Mouse (Mus musculus) neural tube, embryonic 11.5 days (tissue): ENCODE results near the gene Hemgn. TPM values are rescaled to one million over a fixed set of nuclear protein-coding genes. Genes with fewer than 3 reads are reported as not detected.

Source experiments
- ATAC-seq: fragments of 200-750 bp; cut with Nextera tagmentation; 2 replicates; pipeline ENCODE4 v1.8.0; 2017; ENCODE audit warnings: moderate number of reproducible peaks, mild to moderate bottlenecking, moderate TSS enrichment, moderate library complexity; ENCODE audit not compliant: insufficient read depth, low FRiP score, low TSS enrichment
- DNase-seq: peaks from one replicate; pipeline ENCODE4 v3.0.0-alpha.2; 2015; ENCODE audit warnings: low spot score
- H3K27ac ChIP-seq: fragments of 300-500 bp; sonication (generic); 2 replicates; pipeline ENCODE4 v1.5.1; 2014; ENCODE audit warnings: low read depth, mild to moderate bottlenecking, low read length
- H3K27me3 ChIP-seq: fragments of 300-500 bp; sonication (generic); 2 replicates; pipeline ENCODE4 v1.6.1; 2014; ENCODE audit warnings: mild to moderate bottlenecking, low read length, mixed read lengths; ENCODE audit not compliant: control insufficient read depth, insufficient read depth
- H3K36me3 ChIP-seq: fragments of 300-500 bp; sonication (generic); 2 replicates; pipeline ENCODE4 v1.6.1; 2014; ENCODE audit warnings: mild to moderate bottlenecking, low read length, moderate library complexity, mixed read lengths; ENCODE audit not compliant: control insufficient read depth, insufficient read depth
- H3K4me1 ChIP-seq: fragments of 300-500 bp; sonication (generic); 2 replicates; pipeline ENCODE4 v1.6.1; 2014; ENCODE audit warnings: low read length, mixed read lengths; ENCODE audit not compliant: control insufficient read depth, insufficient read depth
- H3K4me2 ChIP-seq: fragments of 300-500 bp; sonication (generic); 2 replicates; pipeline ENCODE4 v1.6.1; 2014; ENCODE audit warnings: low read depth, mild to moderate bottlenecking, moderate library complexity
- H3K4me3 ChIP-seq: fragments of 300-500 bp; sonication (generic); 2 replicates; pipeline ENCODE4 v1.5.1; 2014; ENCODE audit warnings: low read depth, low read length
- H3K9ac ChIP-seq: fragments of 300-500 bp; sonication (generic); 2 replicates; pipeline ENCODE4 v1.6.1; 2014; ENCODE audit warnings: mild to moderate bottlenecking, low read length
- H3K9me3 ChIP-seq: fragments of 300-500 bp; sonication (generic); 2 replicates; pipeline ENCODE4 v1.6.1; 2016; ENCODE audit warnings: low read length; ENCODE audit not compliant: control insufficient read depth
- WGBS: fragments of 180-500 bp; shearing (Covaris S2); extraction: QIAGEN DNeasy Blood & Tissue Kit; methylation state at CpG from one replicate; pipeline ENCODE4 v1.1.7; 2014; 5-methylcytosine and 5-hydroxymethylcytosine counted together
- polyA plus RNA-seq: library from polyadenylated mRNA; unstranded; fragments of >200 nt; fragmentation: Nextera tagmentation; extraction: Ambion mirVana; gene quantifications from 2 replicates; pipeline ENCODE4 v1.2.1, GENCODE M21; 2014

Hemgn gene
- polyA plus RNA-seq, 1 experiment from 2014 or later = 15.9 TPM

DNA sequence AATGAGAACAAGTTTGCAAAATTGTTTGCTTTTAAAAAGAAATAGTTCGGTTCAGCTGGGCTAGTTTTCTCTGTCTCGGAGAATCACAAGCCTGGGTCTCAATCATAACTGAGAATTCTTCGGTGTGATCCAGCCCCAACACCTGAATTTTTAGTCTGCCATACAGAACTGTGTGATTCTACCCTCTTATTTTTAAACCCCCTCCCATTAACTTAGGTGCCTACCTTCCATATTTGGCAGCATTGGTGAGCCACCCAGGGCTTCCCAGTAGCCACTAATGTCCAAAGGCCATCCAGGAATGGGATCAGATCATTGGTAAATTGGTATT, 67.6 kb downstream of the Hemgn start:
- no peak for ATAC-seq
- Histone ChIP-seq H3K4me2 (no peak overlapping the region), H3K27ac (no peak overlapping the region), H3K4me3 (no peak overlapping the region), H3K4me1 (no peaks in the 10 kb centered on the region), H3K27me3 (peaks cover 97% of the 10 kb centered on the region), H3K9ac (no peak overlapping the region), H3K36me3 (no peaks in the 10 kb centered on the region), H3K9me3 (no peaks in the 10 kb centered on the region)
- WGBS = 17% methylated on average over 3 of the region's 3 CpGs
- no peak for DNase-seq

DNA sequence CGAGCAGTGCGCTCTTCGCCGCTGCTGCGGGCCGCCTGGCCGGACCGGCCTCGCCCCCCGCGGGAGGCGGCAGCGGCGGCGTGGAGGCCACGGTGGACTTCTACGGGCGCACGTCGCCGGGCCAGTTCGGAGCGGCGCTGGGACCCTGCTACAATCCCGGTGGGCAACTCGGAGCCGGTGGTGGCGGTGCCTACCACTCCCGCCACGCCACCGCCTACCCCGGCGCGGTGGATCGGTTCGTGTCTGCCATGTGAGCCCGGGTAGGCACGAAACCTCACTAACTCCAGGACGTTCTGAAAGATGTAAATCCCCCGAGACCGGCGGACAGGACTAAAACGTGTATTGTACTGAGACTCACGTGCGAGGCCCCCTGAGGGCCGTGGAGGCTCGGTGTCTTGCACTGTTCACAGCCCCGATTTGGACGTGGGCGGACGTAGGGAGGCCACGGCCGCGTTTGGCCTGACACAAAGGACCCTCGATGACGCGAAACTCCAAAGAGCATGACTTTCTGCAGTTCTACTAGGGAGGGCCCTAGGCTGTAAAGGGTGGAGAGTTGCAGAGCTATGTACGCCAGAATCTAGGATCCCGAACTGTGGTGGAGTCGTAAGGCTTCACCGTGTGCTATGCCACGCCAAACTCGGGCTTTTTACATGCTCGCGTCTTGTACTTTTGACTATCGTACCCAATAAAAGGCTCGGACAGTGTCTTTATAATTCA, 68.1 kb downstream of the Hemgn start:
- ATAC-seq = no peak
- H3K9ac ChIP-seq = no peak overlapping the region
- no peaks in the 10 kb centered on the region for H3K4me1 ChIP-seq
- peak; percentile 46 for DNase-seq
- H3K36me3 ChIP-seq = no peaks in the 10 kb centered on the region
- no peak overlapping the region for H3K4me2 ChIP-seq
- H3K27ac ChIP-seq = no peak overlapping the region
- no peak overlapping the region for H3K4me3 ChIP-seq
- peaks cover 97% of the 10 kb centered on the region for H3K27me3 ChIP-seq
- H3K9me3 ChIP-seq = no peaks in the 10 kb centered on the region
- WGBS = 1% methylated on average over 60 of the region's 67 CpGs

DNA sequence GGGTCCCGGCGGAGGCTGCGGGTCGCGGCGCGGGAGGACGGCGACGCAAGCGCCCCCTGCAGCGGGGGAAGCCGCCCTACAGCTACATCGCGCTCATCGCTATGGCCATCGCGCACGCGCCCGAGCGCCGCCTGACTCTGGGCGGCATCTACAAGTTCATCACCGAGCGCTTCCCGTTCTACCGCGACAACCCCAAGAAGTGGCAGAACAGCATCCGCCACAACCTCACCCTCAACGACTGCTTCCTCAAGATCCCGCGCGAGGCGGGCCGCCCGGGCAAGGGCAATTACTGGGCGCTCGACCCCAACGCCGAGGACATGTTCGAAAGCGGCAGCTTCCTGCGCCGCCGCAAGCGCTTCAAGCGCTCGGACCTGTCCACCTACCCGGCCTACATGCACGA, 69.0 kb downstream of the Hemgn start:
- Histone ChIP-seq H3K9me3 (no peaks in the 10 kb centered on the region), H3K36me3 (no peaks in the 10 kb centered on the region), H3K27ac (no peak overlapping the region), H3K27me3 (peaks cover 98% of the 10 kb centered on the region), H3K4me3 (peak overlapping the region; percentile 28), H3K4me1 (no peaks in the 10 kb centered on the region), H3K4me2 (peak overlapping the region; percentile 36), H3K9ac (no peak overlapping the region)
- WGBS = 0% methylated on average over 46 of the region's 51 CpGs
- ATAC-seq (no peak), DNase-seq (peak; percentile 68)

Other genes with a start within 250 kb of the Hemgn start
- gene Xpa, start 217.2 kb downstream of the Hemgn start, polyA plus RNA-seq = 24.9 and 28.4 TPM in 2 replicates
- not detected in 2 replicates for gene Foxe1, start 69.9 kb downstream of the Hemgn start, polyA plus RNA-seq
- gene Trmo, start 24.1 kb downstream of the Hemgn start, polyA plus RNA-seq = 10.5 TPM in 2 replicates
- gene Anp32b, start 37.4 kb upstream of the Hemgn start, polyA plus RNA-seq = 261 and 271 TPM in 2 replicates
- 82.0 and 89.1 TPM in 2 replicates for gene Nans, start 75.7 kb upstream of the Hemgn start, polyA plus RNA-seq
- gene Trim14, start 122.6 kb upstream of the Hemgn start, polyA plus RNA-seq = 0.78 and 0.92 TPM in 2 replicates
- gene Coro2a, start 188.7 kb upstream of the Hemgn start, polyA plus RNA-seq = 6.9 and 8.8 TPM in 2 replicates
- gene Tbc1d2, start 236.7 kb upstream of the Hemgn start, polyA plus RNA-seq = 0.84 and 1.1 TPM in 2 replicates